Mouse (Mus musculus) liver, embryonic 14.5 days (tissue): ENCODE data around the gene Scgb2b19. TPM values are rescaled to one million over a fixed set of nuclear protein-coding genes. Genes with fewer than 3 reads are reported as not detected.
"Not testable (repeated sequence)": the region's sequence is repeated elsewhere in the genome, so short reads cannot be mapped to it uniquely, and the experiment has no call there.

Experiments
- ATAC-seq: fragments of 200-750 bp; cut with Nextera tagmentation; 2 replicates; pipeline ENCODE4 v1.8.0; 2017; ENCODE audit warnings: moderate number of reproducible peaks, mild to moderate bottlenecking, moderate library complexity; ENCODE audit not compliant: insufficient read depth
- DNase-seq, 3 experiments: peaks; one replicate each; pipeline ENCODE4 v3.0.0-alpha.2; 2012 to 2013; ENCODE audit warnings: low read depth in 3 of 3, low spot score in 3 of 3
- H3K27ac ChIP-seq: fragments of 300-500 bp; sonication (generic); 2 replicates; pipeline ENCODE4 v1.5.1; 2014; ENCODE audit warnings: moderate library complexity, mild to moderate bottlenecking, control low read depth, inconsistent platforms
- H3K27me3 ChIP-seq: fragments of 300-500 bp; sonication (generic); 2 replicates; pipeline ENCODE4 v1.6.1; 2014; ENCODE audit warnings: mild to moderate bottlenecking, low read length, moderate library complexity; ENCODE audit not compliant: control insufficient read depth, insufficient read depth
- H3K36me3 ChIP-seq: fragments of 300-500 bp; sonication (generic); replicated peaks from 2 replicates; pipeline ENCODE4 v1.6.1; 2014; ENCODE audit warnings: low read depth; ENCODE audit not compliant: control insufficient read depth, insufficient read depth
- H3K4me1 ChIP-seq, 2 experiments: fragments of 200-500 bp in 1 of 2; fragments of 300-500 bp in 1 of 2; sonication (generic) in 1 of 2; replicated peaks; 2 replicates each; pipeline ENCODE4 v1.6.1; 2012 to 2014; ENCODE audit warnings: antibody characterized with exemption in 1 of 2, inconsistent platforms in 1 of 2, low read length in 1 of 2; ENCODE audit not compliant: control insufficient read depth in 2 of 2, insufficient read depth in 2 of 2
- H3K4me2 ChIP-seq: fragments of 300-500 bp; sonication (generic); 2 replicates; pipeline ENCODE4 v1.6.1; 2014; ENCODE audit warnings: low read depth, mild to moderate bottlenecking, control low read depth, moderate library complexity
- H3K4me3 ChIP-seq, 2 experiments: fragments of 200-500 bp in 1 of 2; fragments of 300-500 bp in 1 of 2; sonication (generic) in 1 of 2; 2 replicates each; pipeline ENCODE4 v1.5.1; 2012 to 2014; ENCODE audit warnings: low read depth in 2 of 2, low read length in 2 of 2, mild to moderate bottlenecking in 2 of 2, control low read depth in 1 of 2, inconsistent platforms in 1 of 2, moderate library complexity in 1 of 2; ENCODE audit not compliant: insufficient read depth in 1 of 2
- H3K9ac ChIP-seq: fragments of 300-500 bp; sonication (generic); replicated peaks from 2 replicates; pipeline ENCODE4 v1.6.1; 2014; ENCODE audit warnings: mild to moderate bottlenecking, control low read depth, moderate library complexity
- H3K9me3 ChIP-seq: fragments of 300-500 bp; sonication (generic); 2 replicates; pipeline ENCODE4 v1.6.1; 2016; ENCODE audit warnings: low read length, mixed read lengths; ENCODE audit not compliant: control insufficient read depth
- WGBS: fragments of 180-500 bp; shearing (Covaris S2); extraction: QIAGEN DNeasy Blood & Tissue Kit; methylation state at CpG from one replicate; pipeline ENCODE4 v1.1.7; 2014; ENCODE audit not compliant: insufficient replicate concordance; 5-methylcytosine and 5-hydroxymethylcytosine counted together
- polyA plus RNA-seq, 2 experiments: library from polyadenylated mRNA; depleted of rRNA in 1 of 2; stranded (reverse) in 1 of 2; unstranded in 1 of 2; fragments of >200 nt; fragmentation: Nextera tagmentation in 1 of 2; extraction: Ambion mirVana in 1 of 2; gene quantifications; 2 replicates each; pipeline versions ENCODE4 v1.2.1 to v1.2.3; 2012 to 2014

Scgb2b19 gene
- polyA plus RNA-seq (2012; rRNA removed) (not detected in 2 replicates), polyA plus RNA-seq (2014; fragmentation: Nextera tagmentation; extraction: Ambion mirVana) (not detected in 2 replicates)

DNA sequence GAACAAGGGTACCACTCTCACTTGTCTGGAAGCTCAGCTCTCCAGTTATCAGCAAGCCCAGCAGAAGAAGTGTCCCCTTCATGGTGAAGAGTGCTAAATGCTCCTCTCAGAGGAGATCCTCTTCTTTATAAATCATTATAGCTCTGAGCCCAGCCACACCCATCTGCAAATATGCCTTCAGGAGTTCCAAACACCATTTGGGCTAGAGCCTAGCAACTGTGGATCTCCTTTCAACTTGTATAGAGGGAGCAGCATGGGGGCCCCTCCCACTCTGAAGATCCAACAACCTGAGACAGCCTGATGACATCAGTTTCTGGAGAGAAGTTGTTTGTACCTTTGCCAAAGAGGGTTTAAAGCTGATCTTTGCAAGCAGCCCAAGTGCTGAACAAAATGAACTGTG, at the start of gene Scgb2b19:
Gene Scgb2b19 (minus strand): TSS at position 101 of the 400 bp plus-strand sequence.
- not testable (repeated sequence) for H3K4me3 ChIP-seq

GRCm38 (mm10) chr7:33286991-33287390, 6.9 kb upstream of the Scgb2b19 start, which contains the start of gene Scgb1b19:
TSS of gene Scgb1b19 (plus strand) at chr7:33287291.
- H3K27ac ChIP-seq, H3K4me2 ChIP-seq, DNase-seq, H3K27me3 ChIP-seq, H3K9ac ChIP-seq, ATAC-seq, H3K36me3 ChIP-seq, H3K4me1 ChIP-seq, H3K4me3 ChIP-seq, H3K9me3 ChIP-seq: not testable (repeated sequence)
- WGBS = no CpG with 5 or more reads among the region's 3 CpGs

More for the DNA sequence above, at the start of gene Scgb2b19:
- not testable (repeated sequence) for H3K27ac ChIP-seq, DNase-seq, H3K9ac ChIP-seq, H3K36me3 ChIP-seq, H3K4me1 ChIP-seq, H3K4me2 ChIP-seq, ATAC-seq, H3K27me3 ChIP-seq, H3K9me3 ChIP-seq

Other genes starting within 250 kb of the Scgb2b19 start
- gene Scgb2b17, start 223.8 kb downstream of the Scgb2b19 start, polyA plus RNA-seq (2012; rRNA removed) = not detected in 2 replicates
- not detected in 2 replicates for gene Scgb2b17, start 223.8 kb downstream of the Scgb2b19 start, polyA plus RNA-seq (2014; fragmentation: Nextera tagmentation; extraction: Ambion mirVana)
- not detected in 2 replicates for gene Scgb1b17, start 216.9 kb downstream of the Scgb2b19 start, polyA plus RNA-seq (2012; rRNA removed)
- not detected in 2 replicates for gene Scgb1b17, start 216.9 kb downstream of the Scgb2b19 start, polyA plus RNA-seq (2014; fragmentation: Nextera tagmentation; extraction: Ambion mirVana)
- not detected in 2 replicates for gene Scgb2b18, start 106.5 kb downstream of the Scgb2b19 start, polyA plus RNA-seq (2012; rRNA removed)
- gene Scgb2b18, start 106.5 kb downstream of the Scgb2b19 start, polyA plus RNA-seq (2014; fragmentation: Nextera tagmentation; extraction: Ambion mirVana) = not detected in 2 replicates
- gene Scgb1b18, start 94.8 kb downstream of the Scgb2b19 start, polyA plus RNA-seq (2012; rRNA removed) = not detected in 2 replicates
- not detected in 2 replicates for gene Scgb1b18, start 94.8 kb downstream of the Scgb2b19 start, polyA plus RNA-seq (2014; fragmentation: Nextera tagmentation; extraction: Ambion mirVana)
- gene Scgb1b19, start 7.0 kb upstream of the Scgb2b19 start, polyA plus RNA-seq (2012; rRNA removed) = not detected in 2 replicates
- not detected in 2 replicates for gene Scgb1b19, start 7.0 kb upstream of the Scgb2b19 start, polyA plus RNA-seq (2014; fragmentation: Nextera tagmentation; extraction: Ambion mirVana)
- not detected in 2 replicates for gene Scgb2b20, start 86.0 kb upstream of the Scgb2b19 start, polyA plus RNA-seq (2012; rRNA removed)
- not detected in 2 replicates for gene Scgb2b20, start 86.0 kb upstream of the Scgb2b19 start, polyA plus RNA-seq (2014; fragmentation: Nextera tagmentation; extraction: Ambion mirVana)
- not detected in 2 replicates for gene Scgb1b20, start 92.9 kb upstream of the Scgb2b19 start, polyA plus RNA-seq (2012; rRNA removed)
- not detected in 2 replicates for gene Scgb1b20, start 92.9 kb upstream of the Scgb2b19 start, polyA plus RNA-seq (2014; fragmentation: Nextera tagmentation; extraction: Ambion mirVana)
- gene Scgb2b21, start 240.1 kb upstream of the Scgb2b19 start, polyA plus RNA-seq (2012; rRNA removed) = not detected in 2 replicates
- not detected in 2 replicates for gene Scgb2b21, start 240.1 kb upstream of the Scgb2b19 start, polyA plus RNA-seq (2014; fragmentation: Nextera tagmentation; extraction: Ambion mirVana)